Mouse (Mus musculus) MEL (cell line): ENCODE results near the gene Erf. TPM values are rescaled to one million over a fixed set of nuclear protein-coding genes. Genes with fewer than 3 reads are reported as not detected.

Source experiments
- DNase-seq: peaks from one replicate; pipeline ENCODE4 v3.0.0; 2011; ENCODE audit warnings: low read depth, low spot score
- H3K27ac ChIP-seq: 2 replicates; pipeline ENCODE4 v1.5.1; 2012; ENCODE audit warnings: low read depth, mild to moderate bottlenecking, control low read depth, low read length, moderate library complexity; ENCODE audit not compliant: control insufficient read depth
- H3K27me3 ChIP-seq, 2 experiments: fragments of 150-350 bp in 1 of 2; sonication (generic) in 1 of 2; 2 replicates each; pipeline ENCODE4 v1.6.1; 2012; ENCODE audit warnings: low read length in 2 of 2, mild to moderate bottlenecking in 2 of 2, improper control_type of control experiment in 1 of 2, moderate library complexity in 1 of 2; ENCODE audit not compliant: insufficient read depth in 2 of 2, control insufficient read depth in 1 of 2
- H3K36me3 ChIP-seq, 2 experiments: 2 replicates each; pipeline ENCODE4 v1.6.1; 2012 to 2014; ENCODE audit warnings: low read length in 2 of 2, improper control_type of control experiment in 1 of 2, inconsistent platforms in 1 of 2, mild to moderate bottlenecking in 1 of 2; ENCODE audit not compliant: insufficient read depth in 2 of 2, control insufficient read depth in 1 of 2
- H3K4me1 ChIP-seq, 2 experiments: fragments of 150-350 bp in 1 of 2; sonication (generic) in 1 of 2; 2 replicates each; pipeline ENCODE4 v1.6.1; 2012; ENCODE audit warnings: low read length in 2 of 2, improper control_type of control experiment in 1 of 2, mild to moderate bottlenecking in 1 of 2; ENCODE audit not compliant: insufficient read depth in 2 of 2, control insufficient read depth in 1 of 2
- H3K4me3 ChIP-seq, 2 experiments: fragments of 150-350 bp in 1 of 2; sonication (generic) in 1 of 2; 2 replicates each; pipeline ENCODE4 v1.5.1; 2012; ENCODE audit warnings: low read depth in 2 of 2, low read length in 2 of 2, mild to moderate bottlenecking in 2 of 2, moderate library complexity in 2 of 2, control low read depth in 1 of 2, improper control_type of control experiment in 1 of 2; ENCODE audit not compliant: control insufficient read depth in 1 of 2, insufficient read depth in 1 of 2
- H3K79me2 ChIP-seq: 2 replicates; pipeline ENCODE4 v1.6.1; 2012; ENCODE audit warnings: mild to moderate bottlenecking, low read length, moderate library complexity; ENCODE audit not compliant: control insufficient read depth, poor library complexity, insufficient read depth
- H3K9ac ChIP-seq: 2 replicates; pipeline ENCODE4 v1.6.1; 2012; ENCODE audit warnings: low read depth, mild to moderate bottlenecking, control low read depth, low read length, moderate library complexity; ENCODE audit not compliant: control insufficient read depth, poor library complexity, severe bottlenecking
- H3K9me3 ChIP-seq: fragments of 150-350 bp; sonication (generic); replicated peaks from 2 replicates; pipeline ENCODE4 v1.6.1; 2012; ENCODE audit warnings: mild to moderate bottlenecking, low read length, improper control_type of control experiment, moderate library complexity; ENCODE audit not compliant: insufficient read depth
- ELF1 ChIP-seq: IDR thresholded peaks from 2 replicates; pipeline ENCODE4 v1.6.1; 2014; ENCODE audit warnings: low read depth, mild to moderate bottlenecking, inconsistent platforms, low read length, improper control_type of control experiment, moderate library complexity
- GABPA ChIP-seq: IDR thresholded peaks from 2 replicates; pipeline ENCODE4 v1.6.1; 2012; ENCODE audit warnings: low read depth, mild to moderate bottlenecking, inconsistent platforms, low read length, improper control_type of control experiment, moderate library complexity
- NELFE ChIP-seq: IDR thresholded peaks from 2 replicates; pipeline ENCODE4 v1.6.1; 2011; ENCODE audit warnings: low read depth, low read length, improper control_type of control experiment
- NRF1 ChIP-seq: IDR thresholded peaks from 2 replicates; pipeline ENCODE4 v1.6.1; 2014; ENCODE audit warnings: low read depth, mild to moderate bottlenecking, inconsistent platforms, low read length, improper control_type of control experiment, moderate library complexity; ENCODE audit not compliant: poor library complexity, insufficient read depth, severe bottlenecking
- POLR2AphosphoS5 ChIP-seq: IDR thresholded peaks from 2 replicates; pipeline ENCODE4 v1.6.1; 2012; ENCODE audit warnings: low read depth, borderline replicate concordance, mild to moderate bottlenecking, inconsistent platforms, low read length, moderate library complexity, mixed read lengths
- RAD21 ChIP-seq: IDR thresholded peaks from 2 replicates; pipeline ENCODE4 v1.6.1; 2011; ENCODE audit warnings: mild to moderate bottlenecking, low read depth, low read length, improper control_type of control experiment
- TBP ChIP-seq: IDR thresholded peaks from 2 replicates; pipeline ENCODE4 v1.8.0; 2011; ENCODE audit warnings: low read depth, low read length, improper control_type of control experiment
- UBTF ChIP-seq: IDR thresholded peaks from 2 replicates; pipeline ENCODE4 v1.6.1; 2012; ENCODE audit warnings: low read depth, mild to moderate bottlenecking, inconsistent platforms, low read length, improper control_type of control experiment, moderate library complexity, borderline replicate concordance; ENCODE audit not compliant: insufficient read depth
- USF2 ChIP-seq, 2 experiments: IDR thresholded peaks; 2 replicates each; pipeline ENCODE4 v1.6.1; 2011 to 2012; ENCODE audit warnings: improper control_type of control experiment in 2 of 2, low read length in 2 of 2, borderline replicate concordance in 1 of 2, inconsistent platforms in 1 of 2, low read depth in 1 of 2, mild to moderate bottlenecking in 1 of 2; ENCODE audit not compliant: insufficient read depth in 1 of 2
- polyA plus RNA-seq, 2 experiments: library from polyadenylated mRNA; stranded (reverse) in 1 of 2; unstranded in 1 of 2; fragments of >175 nt in 1 of 2; fragments of >200 nt in 1 of 2; gene quantifications; 2 replicates each; pipeline versions ENCODE4 v1.2.1 to v1.2.4; 2012; ENCODE audit warnings: low replicate concordance in 2 of 2, low read depth in 1 of 2; ENCODE audit not compliant: insufficient read length in 2 of 2, insufficient read depth in 1 of 2, missing spikeins in 1 of 2
- total RNA-seq: library from RNA; depleted of rRNA; stranded (reverse); fragments of 300-350 nt; gene quantifications from 2 replicates; pipeline ENCODE4 v1.2.3, GENCODE M21; 2012

Gene Erf
- total and polyA plus RNA-seq, 3 experiments: 24.6 to 33.2 TPM; not detected in 1

DNA sequence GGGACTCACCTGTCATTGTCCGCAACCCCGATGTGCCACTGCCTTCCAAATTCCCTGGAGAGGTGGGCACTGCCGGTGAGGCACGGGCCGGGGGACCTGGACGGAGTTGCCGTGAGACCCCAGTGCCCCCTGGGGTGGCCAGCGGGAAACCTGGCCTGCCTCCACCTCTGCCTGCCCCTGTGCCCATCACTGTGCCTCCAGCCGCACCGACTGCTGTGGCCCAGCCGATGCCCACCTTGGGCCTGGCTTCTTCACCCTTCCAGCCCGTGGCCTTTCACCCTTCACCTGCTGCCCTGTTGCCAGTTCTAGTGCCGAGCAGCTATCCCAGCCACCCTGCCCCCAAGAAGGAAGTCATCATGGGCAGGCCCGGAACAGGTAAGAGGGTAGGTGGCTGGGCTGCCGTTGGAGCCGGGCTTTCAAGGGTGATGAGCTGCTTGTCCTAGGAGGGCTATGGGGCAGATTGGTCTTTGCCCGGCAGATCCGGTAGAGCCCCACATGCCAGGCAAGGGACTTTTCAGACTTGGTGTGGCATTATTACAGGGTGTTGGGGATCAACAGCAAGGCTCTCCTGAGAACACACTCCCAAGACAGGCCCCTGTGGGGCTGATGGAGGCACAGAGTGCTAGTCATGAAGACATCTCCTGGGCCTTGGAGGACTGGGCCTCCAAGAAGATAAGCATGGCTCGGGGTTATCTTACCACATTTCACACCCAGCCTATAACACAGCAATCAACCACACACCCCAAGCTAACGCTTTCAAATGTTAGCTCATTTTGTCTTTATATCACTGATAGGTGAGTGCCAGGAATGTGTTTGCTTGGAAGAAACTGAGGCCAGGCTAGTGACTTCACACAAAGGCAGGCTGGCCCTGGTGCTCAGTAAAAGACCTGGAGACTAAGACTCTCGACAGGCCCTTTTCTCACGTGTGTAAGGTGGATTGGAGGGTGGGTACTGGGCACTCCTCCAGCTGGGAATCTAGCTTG lies 23.0 kb upstream of the Erf start (continued):
- TF ChIP-seq GABPA (no peak), ELF1 (no peak), USF2 (IDR thresholded peaks at IDR 0.05; ENCODE audit: borderline replicate concordance in 1 of 2, insufficient read depth in 1 of 2, low read depth in 1 of 2, low read length in 2 of 2) (no peak), UBTF (no peak)

DNA sequence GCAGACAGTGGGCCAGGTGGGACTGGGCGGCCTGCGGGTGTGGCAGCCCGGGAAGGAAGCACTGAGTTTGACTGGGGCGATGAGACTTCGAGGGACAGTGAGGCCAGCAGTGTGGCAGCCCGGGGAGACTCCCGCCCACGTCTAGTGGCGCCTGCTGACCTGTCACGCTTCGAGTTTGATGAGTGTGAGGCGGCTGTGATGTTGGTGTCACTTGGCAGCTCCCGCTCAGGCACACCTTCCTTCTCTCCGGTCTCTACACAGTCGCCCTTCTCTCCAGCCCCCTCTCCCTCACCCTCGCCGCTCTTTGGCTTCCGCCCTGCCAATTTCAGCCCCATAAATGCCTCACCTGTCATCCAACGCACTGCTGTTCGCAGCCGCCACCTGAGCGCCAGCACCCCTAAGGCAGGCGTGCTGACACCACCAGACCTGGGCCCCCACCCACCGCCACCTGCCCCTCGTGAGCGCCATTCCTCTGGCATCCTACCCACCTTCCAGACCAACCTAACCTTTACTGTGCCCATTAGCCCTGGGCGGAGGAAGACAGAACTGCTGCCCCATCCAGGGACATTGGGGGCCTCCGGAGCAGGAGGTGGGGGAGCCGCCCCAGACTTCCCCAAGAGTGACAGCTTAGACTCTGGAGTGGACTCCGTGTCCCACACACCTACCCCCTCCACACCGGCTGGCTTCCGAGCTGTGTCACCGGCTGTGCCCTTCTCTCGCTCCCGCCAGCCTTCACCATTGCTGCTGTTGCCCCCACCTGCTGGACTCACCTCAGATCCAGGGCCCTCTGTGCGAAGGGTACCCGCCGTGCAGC lies 22.1 kb upstream of the Erf start:
- no peak for DNase-seq
- TF ChIP-seq NRF1 (no peak), POLR2AphosphoS5 (0 out of 2 replicates have a peak, but pooled peaks have one; percentile 6)
- TF ChIP-seq, all 39 proteins: peak for 1
- H3K4me1 ChIP-seq: peaks cover 25 to 62% of the 10 kb centered on the region in 2 experiments
- peak overlapping the region; percentile 94 for H3K27ac ChIP-seq
- peaks cover 37% of the 10 kb centered on the region for H3K79me2 ChIP-seq
- H3K4me3 ChIP-seq: peak overlapping the region in 1 of 2 experiments; percentile 0; a peak in 1 of 4 replicates
- peak overlapping the region; percentile 54 for H3K9ac ChIP-seq
- H3K27me3 ChIP-seq: no peaks in the 10 kb centered on the region
- no peaks in the 10 kb centered on the region for H3K9me3 ChIP-seq
- H3K36me3 ChIP-seq: peaks cover 0 to 51% of the 10 kb centered on the region in 2 experiments; a peak in 2 of 4 replicates

DNA sequence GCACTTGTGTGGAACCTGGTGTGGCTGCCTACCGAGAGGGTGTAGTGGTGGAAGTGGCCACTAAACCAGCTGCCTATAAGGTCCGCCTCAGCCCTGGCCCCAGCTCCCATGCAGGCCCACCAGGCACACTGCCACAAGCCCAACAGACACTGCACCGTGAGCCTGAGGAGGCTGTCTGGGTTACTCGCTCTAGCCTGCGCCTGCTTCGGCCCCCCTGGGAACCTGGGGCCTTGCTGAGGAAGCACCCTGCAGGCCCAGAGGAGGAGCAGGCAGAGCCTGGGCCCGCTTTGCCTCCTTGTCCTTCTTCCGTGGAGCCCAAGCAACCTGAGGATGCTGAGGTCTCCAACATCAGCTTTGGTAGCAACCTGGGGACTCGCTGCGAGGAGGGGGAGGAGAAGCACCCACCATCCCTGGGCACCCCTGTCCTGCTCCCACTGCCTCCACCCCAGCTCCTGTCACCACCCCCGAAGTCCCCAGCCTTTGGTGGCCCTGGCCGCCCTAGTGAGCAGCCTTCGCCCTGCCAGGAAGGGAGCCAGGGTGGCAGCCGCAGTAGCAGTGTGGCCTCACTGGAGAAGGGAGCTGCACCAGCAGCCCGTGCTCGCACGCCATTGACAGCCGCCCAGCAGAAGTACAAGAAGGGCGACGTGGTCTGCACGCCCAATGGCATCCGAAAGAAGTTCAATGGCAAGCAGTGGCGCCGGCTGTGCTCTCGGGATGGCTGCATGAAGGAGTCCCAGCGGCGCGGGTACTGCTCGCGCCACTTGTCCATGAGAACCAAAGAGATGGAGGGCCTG lies 21.3 kb upstream of the Erf start:
- TF ChIP-seq RAD21: no peak
- TF ChIP-seq TBP: no peak
- TF ChIP-seq NELFE: no peak
- TF ChIP-seq, all 39 proteins: peak for 0
- H3K4me1 ChIP-seq: peaks cover 18 to 57% of the 10 kb centered on the region in 2 experiments
- peaks cover 0 to 46% of the 10 kb centered on the region in 2 experiments; a peak in 2 of 4 replicates for H3K36me3 ChIP-seq
- no peak overlapping the region for H3K9ac ChIP-seq
- H3K9me3 ChIP-seq: no peaks in the 10 kb centered on the region
- no peak overlapping the region for H3K4me3 ChIP-seq
- peaks cover 37% of the 10 kb centered on the region for H3K79me2 ChIP-seq
- no peak overlapping the region for H3K27ac ChIP-seq
- DNase-seq: no peak
- H3K27me3 ChIP-seq: no peaks in the 10 kb centered on the region
